Mouse (Mus musculus) gastrocnemius, postnatal 25 days (tissue): ENCODE measurements around the gene Fam193b. TPM values are rescaled to one million over a fixed set of nuclear protein-coding genes. Genes with fewer than 3 reads are reported as not detected.
"Not testable (repeated sequence)": the region's sequence is repeated elsewhere in the genome, so short reads cannot be mapped to it uniquely, and the experiment has no call there.

Experiments used
- DNase-seq: peaks from one replicate; pipeline ENCODE4 v3.0.0; 2022
- long read RNA-seq, 2 experiments: library from polyadenylated mRNA; stranded (forward); transcript quantifications; one replicate each; pipeline ENCODE4 v2.0.0; 2021
- total RNA-seq, 2 experiments: library from RNA; stranded (reverse); gene quantifications; 1 replicate in 1 of 2; 2 replicates in 1 of 2; pipeline ENCODE4 v1.2.3; 2021

Gene Fam193b
- 10 to 100 TPM; 11.4 to 11.7 TPM for total RNA-seq
- long read RNA-seq, experiment 1, partial matches to known transcripts = 1 of 3 reads
- long read RNA-seq, experiment 1, other reads (novel, unspliced or antisense) = 2 of 3 reads
- long read RNA-seq, experiment 2, partial matches to known transcripts = 0 of 8 reads
- long read RNA-seq, experiment 2, other reads (novel, unspliced or antisense) = 6 of 8 reads

DNA sequence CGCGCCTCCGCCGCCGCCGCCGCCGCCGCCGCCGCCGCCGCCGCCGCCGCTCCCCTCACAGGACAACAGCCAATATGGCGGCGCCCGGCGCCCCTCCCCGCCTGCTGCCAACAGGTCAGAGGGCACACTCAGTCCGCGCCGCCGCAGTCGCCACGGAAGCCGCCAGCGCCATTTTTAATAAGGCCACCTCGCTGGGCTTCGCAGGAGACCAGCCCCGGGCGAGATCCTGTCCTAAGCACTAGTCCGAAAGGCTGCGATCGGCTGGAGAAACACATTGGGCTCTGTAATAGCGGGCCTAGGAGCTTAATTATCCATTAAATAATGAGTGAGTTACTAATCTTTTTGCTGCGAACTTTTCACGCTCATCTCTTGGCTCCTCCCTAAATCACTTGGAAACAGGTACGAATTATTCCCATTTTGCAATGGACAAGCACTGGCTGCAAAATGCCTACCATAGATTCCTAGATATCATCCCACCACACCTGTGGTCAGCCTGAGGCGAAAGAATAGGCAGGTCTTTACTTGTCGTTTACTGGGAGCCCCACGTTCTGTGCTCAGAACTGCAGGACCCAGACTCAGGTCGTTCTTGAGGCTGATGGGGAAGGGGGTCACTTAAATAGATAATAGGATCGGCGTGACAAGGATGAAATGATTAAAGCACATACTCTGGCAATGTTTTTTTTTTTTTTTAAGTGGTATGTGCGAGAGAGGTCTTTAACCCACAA is at the start of gene Fam193b:
Fam193b (minus strand) TSS at position 94 of the 725 bp plus-strand sequence.
- DNase-seq = peak; percentile 90

DNA sequence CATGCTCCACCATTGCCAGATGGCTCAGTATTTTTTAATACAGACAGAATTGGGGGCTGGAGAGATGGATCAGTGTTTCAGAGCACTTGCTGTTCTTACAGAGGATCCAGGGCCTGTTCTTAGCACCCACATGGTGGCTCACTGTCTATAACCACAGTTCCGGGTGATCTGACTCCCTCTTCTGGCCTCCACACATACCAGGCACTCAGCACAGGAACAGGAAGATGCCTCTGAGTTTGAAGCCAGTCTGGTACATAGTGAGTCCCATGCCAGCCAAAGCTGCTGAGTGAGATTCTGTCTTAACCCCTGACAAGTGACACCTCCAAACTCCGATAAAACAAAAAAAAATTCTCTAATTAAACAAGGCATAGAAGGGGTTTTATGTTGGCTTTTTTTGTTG is 49.4 kb upstream of the Fam193b start:
- no peak for DNase-seq

DNA sequence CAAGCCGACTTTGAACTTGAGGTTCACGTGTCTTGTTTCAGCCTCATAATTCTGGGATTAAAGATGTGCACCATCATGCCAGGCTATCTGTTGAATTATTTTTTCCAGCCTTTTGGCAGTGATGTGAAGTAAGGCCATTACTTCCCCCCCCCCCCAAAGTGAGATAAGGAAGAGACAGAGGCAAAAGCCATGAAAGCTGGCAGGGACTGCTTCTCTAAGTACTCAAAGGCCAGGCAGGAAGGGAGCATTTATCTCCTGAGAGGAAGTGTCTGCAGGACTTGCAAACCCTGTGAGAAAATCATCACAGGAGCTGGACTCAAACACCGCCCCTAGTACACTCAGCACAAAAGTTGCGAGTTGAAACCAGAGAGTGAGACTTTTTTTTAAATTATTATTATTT is 48.4 kb upstream of the Fam193b start:
- no peak for DNase-seq

DNA sequence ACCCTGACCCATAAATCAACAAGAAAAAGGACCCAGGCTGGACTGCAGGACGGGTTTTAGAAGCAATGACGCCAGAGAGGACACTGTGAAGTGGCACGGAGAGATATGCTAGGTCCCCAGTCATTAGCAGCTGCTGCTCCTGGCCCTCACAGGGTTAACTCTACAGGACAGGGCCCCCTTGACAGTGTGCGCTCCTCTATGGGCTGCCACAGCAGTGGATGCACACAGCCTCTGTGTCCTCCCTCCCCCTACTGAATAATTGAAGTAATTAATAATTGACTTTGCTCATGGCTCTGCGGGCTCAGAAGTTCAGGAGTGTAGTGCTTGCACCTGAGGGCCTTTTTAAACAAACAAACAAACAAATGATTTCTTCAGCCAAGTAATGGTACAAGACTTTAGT is 42.6 kb upstream of the Fam193b start:
- DNase-seq = no peak

DNA sequence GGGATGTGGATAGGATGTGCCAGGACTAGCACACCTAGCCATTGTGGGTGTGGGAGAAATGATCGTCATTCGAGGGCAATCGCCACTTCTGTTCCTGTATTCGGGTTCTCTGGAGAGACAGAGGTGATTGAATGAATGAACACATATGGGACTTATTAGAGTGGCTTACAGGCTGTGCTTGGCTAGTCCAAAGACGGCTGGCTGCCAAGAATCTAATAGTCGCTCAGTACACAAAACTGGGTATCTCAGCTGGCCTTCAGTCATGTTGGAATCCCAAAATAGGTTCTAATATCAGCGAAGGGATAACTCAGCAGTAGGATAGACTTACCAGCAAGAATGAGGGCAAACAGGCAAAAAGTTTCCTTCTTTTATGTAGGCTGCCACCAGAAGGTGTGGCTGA is 41.1 kb upstream of the Fam193b start:
- no peak for DNase-seq

DNA sequence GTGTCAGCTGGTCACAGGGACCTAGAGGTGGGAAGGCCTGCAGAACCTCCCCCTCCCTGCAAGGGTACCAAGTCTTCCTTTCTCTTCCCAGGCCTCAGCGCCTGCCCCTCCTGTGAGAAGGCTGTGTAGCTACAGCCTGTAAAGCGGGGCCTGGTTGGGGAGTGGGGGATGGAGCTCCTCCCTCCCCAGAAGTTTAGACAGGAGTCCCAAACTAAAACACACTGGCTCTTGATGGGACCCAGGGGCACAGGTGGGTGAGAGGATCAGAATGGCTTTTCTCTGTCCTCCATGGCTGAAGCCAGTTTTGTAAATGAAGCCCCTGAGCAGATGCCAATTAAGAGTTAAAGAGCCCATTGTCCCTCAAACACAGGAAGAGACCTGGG is 36.7 kb upstream of the Fam193b start:
- no peak for DNase-seq

DNA sequence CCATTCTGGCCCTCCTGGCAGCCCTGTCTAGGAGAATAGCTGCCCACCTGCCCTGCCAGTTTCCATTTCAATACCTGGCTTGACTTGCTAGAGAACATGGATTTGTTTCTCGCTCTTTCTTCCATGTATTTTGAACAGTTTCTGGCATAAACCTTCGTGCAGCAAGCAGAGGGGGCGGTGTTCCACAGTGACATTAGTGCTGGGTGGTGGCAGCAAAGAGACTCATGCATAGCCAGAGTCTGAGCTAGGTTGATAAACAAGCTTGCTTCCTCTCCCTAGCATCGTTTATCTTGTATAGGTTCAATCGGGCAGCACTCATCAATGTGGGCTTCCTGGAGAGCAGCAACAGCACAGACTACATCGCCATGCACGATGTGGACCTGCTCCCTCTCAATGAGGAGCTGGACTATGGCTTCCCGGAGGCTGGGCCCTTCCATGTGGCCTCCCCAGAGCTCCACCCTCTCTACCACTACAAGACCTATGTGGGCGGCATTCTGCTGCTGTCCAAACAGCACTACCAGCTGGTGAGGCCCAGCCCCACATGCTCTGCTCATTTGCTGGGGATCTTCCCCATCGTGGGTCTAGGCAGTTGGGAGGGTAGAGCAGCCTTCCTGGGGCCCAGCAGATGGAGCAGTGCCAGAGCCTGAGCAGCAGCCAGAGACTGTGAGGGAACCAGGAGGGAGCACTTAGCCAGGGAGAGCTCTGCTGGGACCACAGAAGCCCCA is 36.1 kb upstream of the Fam193b start:
- DNase-seq = no peak

DNA sequence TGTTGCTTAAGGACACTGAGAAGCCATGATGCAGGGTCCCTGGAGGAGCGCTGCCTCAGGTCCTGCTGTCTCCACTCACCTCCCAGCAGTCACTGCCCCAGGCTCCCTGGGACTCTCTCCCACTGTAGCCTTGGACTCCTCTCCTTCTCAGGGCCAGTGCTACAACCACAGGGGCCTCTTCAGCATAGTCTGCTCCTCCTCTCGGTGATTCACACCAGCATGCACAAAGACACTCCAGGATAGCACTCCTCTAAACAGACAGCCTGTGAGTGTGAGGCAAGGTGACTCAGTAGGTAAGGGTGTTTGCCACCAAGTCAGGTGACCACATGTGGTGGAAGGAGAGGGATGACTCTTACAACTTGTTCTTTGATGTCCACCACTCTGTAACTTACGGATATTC is 33.7 kb upstream of the Fam193b start:
- DNase-seq = no peak

DNA sequence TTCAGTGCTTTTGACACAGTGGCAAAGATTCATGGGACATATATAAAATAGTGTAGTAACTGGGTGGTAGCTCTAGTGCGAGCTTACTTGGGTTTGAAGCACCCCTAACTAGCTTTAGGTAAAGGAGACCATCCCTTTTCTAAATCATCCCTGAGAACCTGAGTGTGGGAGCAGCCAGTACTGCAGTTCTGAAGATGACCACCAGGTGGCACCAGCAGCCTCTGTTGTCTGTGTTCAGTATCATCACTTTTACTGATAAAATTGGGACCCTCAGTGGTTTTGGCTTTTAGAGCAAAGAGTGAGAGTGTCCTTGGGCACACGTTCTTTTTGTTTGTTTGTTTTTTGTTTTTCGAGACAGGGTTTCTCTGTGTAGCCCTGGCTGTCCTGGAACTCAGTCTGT is 30.7 kb upstream of the Fam193b start:
- DNase-seq = peak; percentile 60

DNA sequence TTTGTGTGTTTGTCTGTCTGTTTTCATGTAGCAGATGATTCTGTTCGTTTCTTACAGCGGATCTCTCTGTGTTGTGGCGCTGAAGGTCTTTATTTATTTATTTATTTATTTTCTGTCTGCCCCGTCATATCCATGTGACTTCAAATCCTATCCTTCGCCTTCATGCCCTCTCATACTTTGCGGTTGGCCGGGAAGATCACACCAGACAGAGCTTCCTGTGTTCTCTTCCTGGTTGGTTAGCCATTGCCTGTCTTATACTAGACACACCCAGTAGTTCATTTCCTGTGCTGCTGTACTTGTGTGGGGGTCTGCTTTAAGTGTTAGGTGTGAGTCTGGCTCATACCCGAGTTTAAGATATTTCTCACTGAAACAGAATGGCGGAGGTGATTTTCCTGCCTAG is 29.7 kb upstream of the Fam193b start:
- no peak for DNase-seq

DNA sequence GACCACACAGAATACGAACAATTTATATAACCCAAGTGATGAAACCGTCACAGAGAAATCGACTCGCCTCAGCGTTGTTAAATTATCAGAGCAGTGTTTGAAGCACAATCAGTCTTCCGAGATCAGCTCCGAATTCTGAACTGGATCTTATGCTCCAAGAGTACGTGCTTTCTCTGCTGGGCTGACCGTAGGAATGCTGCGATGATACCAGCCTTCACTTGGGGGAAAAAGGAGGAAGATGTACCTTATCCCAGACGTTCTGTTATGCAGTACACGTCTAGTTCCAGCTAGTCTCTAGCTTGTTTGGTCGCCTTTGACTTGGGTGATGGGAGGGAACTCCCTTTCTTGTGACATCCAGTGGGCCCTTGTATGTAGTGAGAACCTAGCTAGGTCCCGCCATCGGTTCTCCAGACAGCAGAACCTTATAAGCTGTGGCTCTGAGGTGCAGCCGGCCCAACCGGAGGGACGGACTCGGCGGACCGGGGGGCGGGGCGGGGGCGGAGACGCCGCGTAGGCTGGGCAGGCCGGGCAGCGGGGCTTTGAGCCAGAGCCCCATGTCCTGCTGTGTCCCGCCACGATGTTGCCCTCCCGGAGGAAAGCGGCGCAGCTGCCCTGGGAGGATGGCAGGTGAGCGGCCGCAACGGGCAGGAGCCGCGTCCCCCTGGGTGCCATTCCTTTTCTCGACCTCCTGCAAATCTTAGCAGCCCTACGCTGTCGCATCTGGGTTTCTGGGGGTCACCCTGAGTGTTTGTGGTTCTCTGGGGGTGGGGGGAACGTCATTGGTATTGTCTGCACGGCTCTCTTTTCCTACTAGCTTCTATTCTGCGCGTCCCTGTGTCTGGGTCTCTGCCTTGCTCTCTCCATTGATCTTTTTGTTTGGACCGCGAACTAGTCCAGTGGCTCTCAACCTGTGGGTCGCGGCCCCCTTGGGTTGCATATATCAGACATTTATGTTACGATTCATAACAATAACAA is 28.9 kb upstream of the Fam193b start, which contains the start of gene B4galt7:
B4galt7 (plus strand) TSS at position 331 of the 975 bp plus-strand sequence.
- peak; percentile 88 for DNase-seq

DNA sequence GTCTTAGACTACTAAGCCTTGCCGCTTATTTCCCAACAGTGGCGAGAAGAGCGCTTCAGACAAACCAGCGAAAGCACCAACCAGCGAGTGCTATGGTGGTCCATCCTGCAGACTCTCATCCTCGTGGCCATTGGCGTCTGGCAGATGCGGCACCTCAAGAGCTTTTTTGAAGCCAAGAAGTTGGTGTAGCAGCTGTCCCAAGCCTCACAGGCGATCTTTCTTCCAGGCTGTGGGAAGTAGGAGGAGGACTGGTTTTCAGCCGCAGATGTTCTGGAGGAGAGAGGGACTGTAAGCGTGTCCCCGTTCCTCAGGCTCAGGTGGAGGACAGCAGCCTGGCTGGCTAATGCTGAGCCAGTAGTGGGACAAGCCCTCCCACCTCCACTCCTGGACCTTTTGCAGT is 25.9 kb upstream of the Fam193b start:
- no peak for DNase-seq

DNA sequence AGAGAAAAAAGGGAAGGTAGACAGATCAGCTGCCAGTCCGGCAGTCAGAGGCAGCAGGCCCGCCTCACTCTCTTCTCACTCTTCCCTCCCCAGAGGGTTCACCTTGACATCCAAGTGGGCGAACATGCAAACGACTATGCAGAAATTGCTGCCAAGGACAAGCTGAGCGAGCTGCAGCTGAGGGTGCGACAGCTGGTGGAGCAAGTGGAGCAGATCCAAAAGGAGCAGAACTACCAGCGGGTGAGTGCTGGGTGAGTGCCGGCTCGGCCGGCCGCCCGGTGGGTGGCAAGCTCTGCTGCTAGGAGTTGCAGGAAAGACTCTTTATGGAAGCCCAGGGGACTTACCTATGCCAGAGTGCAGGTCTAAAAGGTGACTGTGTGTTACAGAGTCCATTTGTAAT is 24.5 kb upstream of the Fam193b start:
- DNase-seq = peak; percentile 77

DNA sequence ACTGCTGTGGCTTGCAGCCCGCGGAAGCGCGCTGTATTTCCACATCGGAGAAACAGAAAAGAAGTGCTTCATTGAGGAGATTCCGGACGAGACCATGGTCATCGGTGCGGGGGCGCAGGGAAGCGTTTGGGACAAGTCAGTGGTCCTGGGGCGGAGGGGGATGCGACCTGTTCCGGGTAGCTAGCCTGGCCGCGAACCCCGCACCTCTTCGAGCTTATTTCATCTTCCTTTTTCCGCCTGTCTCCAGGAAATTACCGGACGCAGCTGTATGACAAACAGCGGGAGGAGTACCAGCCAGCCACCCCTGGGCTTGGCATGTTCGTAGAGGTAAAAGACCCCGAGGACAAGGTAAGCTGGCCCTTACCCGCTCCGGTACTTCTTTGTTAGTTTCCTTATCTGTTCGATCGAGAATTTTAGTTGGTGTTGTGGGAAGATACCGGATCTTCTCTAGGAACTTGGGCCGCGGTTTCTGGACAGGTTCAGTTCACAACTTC is 22.4 kb upstream of the Fam193b start:
- DNase-seq = no peak

DNA sequence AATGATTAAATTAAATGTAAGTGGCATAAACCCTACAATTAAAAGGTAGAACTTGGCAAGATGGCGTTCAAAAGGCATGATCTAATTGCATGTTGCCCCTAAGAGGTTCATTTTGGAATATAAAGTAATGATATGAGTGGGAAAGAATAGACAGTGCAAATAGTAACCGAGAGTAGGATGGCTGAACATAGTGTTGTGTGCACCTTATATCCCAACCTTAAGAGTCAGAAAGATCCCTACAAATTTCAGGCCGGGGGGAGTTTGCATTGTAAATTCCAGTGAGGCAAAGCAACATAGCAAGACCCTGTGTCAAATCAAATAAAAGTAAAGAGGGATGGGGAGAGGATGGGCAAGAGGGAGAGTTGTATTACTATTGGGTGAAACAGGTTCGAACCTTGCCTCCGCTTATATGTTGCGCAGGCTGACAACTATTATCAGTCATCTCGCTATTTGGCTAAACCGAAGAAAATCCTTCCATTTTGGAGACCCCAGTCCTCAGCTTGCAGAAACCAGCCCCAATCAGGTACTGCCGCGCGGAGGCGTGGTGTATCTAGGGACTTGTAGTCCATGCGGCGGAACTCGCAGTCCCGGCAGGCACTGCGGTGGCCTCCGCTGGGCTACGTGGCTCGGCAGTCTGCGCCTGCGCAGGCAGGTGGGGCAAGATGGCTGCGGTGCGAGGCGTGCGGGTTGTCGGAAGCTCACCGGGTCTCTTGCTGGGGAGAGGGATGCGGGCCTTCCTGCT is 21.8 kb upstream of the Fam193b start:
- peak; percentile 95 for DNase-seq

DNA sequence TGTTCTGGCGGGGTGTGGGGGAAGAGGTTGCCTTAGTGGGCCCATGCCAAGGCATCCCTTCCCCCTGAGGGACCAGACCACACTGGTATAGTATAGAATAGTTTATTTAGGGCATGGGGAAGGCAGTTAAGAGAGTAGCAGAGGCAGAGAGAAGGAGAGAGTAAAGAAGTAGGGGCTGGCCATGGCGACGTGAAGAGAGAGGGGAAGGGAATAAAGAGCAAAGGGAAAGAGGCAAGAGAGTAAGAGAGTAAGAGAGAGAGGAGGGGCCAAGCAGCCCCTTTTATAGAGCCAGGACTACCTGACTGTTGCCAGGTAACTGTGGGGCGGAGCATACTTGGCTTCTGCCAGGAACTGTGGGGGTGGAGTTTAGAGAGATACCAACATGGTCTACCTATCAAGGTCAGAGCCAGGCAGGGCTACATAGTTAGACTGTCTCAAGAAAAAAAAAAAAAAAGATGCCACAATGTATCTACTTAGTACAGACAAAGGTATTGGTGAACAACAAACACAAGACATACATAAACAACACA is 21.1 kb upstream of the Fam193b start:
- DNase-seq = no peak

DNA sequence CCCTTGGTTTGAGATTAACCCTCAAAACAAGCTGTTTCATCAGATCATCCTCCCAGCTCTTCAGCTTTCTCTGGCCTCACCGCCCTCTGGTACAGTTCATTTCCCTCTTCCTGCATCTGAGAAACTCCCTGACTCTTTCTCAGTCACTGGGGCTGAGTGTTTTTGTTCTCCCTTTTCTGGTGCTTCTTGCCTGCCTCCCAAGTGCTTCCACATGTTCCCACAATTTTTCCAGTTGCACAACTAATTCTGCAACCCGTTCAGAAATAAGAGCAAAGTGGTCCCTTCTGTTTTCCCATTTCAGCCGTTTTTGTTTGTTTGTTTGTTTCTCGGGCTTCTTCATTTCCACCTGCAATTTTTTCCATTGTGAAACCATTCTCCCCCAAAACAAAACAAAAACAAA is 7.2 kb upstream of the Fam193b start:
- no peak for DNase-seq

DNA sequence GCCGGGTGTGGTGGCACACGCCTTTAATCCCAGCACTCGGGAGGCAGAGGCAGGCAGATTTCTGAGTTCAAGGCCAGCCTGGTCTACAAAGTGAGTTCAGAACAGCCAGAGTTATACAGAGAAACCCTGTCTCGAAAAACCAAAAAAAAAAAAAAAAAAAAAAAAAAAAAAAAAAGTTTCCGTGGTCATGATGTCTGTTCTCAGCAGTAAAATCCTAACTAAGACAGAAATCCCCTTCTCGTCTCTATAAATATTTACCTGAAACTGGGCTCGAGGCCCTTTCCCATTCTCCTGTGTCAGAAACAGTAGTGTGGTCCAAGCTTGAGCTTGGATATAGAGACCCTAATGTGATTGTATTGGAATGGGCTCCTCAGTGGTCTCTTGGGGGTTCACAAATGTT is 6.0 kb upstream of the Fam193b start:
- DNase-seq = not testable (repeated sequence)

DNA sequence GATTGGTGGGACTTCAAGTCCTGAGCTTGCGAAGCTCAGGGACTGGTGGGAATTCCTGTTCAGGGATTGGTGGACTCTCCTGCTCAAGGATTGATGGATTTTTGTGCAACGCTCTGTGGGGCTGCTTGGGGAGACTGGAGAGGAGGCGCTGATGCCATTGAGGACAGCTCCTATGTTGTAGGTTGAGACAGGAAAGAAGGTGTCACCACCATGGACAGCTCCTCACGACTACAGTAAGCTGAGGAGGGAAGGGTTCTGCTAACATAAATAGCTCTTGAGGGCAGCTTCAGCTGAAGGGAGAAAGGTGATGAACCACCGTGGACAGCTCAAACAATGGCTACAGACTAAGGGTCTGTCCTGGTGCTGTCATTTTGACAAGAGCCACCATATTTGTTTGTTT is 5.0 kb upstream of the Fam193b start:
- no peak for DNase-seq

DNA sequence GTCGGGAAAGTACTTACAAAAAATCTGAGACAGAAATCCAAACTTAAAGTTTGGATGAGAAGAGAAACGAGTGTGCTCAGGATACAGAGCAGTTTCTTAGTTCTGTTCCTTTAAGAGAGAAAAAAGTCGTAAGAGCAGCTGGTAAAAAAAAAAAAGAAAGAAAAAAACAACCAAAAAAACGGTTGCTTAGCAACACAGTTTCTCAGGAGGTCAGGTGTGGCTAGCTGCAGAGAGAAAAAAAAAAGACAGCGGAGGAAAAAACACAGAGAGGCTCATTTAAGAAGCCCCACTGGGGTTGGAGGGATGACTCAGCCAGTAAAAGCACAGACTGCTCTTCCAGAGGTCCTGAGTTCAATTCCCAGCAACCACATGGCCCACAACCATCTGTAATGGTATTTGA is 3.4 kb upstream of the Fam193b start:
- no peak for DNase-seq

DNA sequence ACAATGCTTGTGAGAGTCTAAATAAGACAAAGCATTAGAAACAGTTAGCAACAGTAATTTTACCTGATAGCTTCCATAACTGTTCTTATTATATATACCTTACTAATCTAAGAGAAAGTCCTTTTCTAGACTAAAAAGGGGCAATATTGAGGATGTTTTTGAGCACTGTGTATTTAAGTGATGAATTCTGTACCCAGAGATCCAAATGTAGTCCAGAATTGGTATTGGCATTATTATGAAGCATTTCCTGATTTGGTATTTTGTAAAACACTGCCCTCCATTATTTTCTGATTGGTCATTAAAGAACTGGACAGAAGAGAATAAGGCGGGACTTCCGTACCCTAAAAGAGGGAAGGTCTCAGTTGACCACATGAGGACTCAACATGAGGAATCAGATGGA is 2.5 kb upstream of the Fam193b start, which contains the start of gene Tmed9:
Tmed9 (plus strand) TSS at position 301 of the 400 bp plus-strand sequence.
- DNase-seq = no peak
